In the genomic region with DNA sequence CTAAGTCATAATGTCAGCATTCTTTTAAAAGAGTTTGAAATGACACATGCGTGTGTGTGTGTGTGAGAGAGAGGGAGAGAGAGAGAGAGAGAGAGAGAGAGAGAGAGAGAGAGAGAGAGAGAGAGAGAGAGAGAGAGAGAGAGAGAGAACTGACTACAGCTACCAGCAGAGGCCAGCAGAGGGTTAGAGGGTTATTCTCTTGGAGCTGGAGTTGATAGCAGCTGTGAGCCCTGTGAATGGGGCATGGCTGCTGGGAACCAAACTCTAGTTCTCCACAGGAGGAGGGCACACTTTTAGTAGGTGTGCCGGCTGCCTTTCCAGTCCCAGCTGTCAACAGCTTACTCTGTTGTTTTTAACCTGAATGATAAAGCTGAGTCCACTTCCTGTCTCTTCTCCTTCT, we compare ENCODE assay signal across 20 mouse cellular contexts.
DNase-seq lines count a peak whose midpoint lies in the region; ATAC-seq and TF ChIP-seq lines count a peak whose summit lies in the region.
"Had no signal": no experiment of that assay in that cellular context is flagged by ENCODE, and none has a peak within 500 bp of the region (broad histone marks: within the 10 kb centered on the region; RNA-seq: fewer than 3 reads in every experiment).

No protein-coding gene starts in this region.

- H3K9ac ChIP-seq in forebrain, postnatal 0 days: no peak overlapping the region
- H3K9ac ChIP-seq in forebrain, embryonic 15.5 days (replicated peaks): no peak overlapping the region
- no peak overlapping the region for H3K9ac ChIP-seq in lung, embryonic 14.5 days
- H3K9ac ChIP-seq: embryonic facial prominence, embryonic 13.5 days; hindbrain, embryonic 14.5 days; limb, embryonic 13.5 days; midbrain, embryonic 15.5 days had no signal

- no peak overlapping the region for H3K4me2 ChIP-seq in forebrain, postnatal 0 days (ENCODE audit: low read depth)
- H3K4me2 ChIP-seq in forebrain, embryonic 15.5 days (replicated peaks): no peak overlapping the region
- no peak overlapping the region for H3K4me2 ChIP-seq in lung, embryonic 14.5 days
- no peak overlapping the region for H3K4me2 ChIP-seq in myocyte (ENCODE audit: low read depth)
- H3K4me2 ChIP-seq: embryonic facial prominence, embryonic 13.5 days; hindbrain, embryonic 14.5 days; limb, embryonic 13.5 days; midbrain, embryonic 15.5 days had no signal

- H3K27me3 ChIP-seq in forebrain, postnatal 0 days (ENCODE audit: insufficient read depth, low read length): no peaks in the 10 kb centered on the region; the same call in 1 of the 2 replicates
- H3K27me3 ChIP-seq in forebrain, embryonic 15.5 days: no peaks in the 10 kb centered on the region
- H3K27me3 ChIP-seq in lung, embryonic 14.5 days (ENCODE audit: insufficient read depth, low read length): no peaks in the 10 kb centered on the region
- H3K27me3 ChIP-seq in myocyte (ENCODE audit: control insufficient read depth, insufficient read depth, insufficient read length): no peaks in the 10 kb centered on the region
- H3K27me3 ChIP-seq: embryonic facial prominence, embryonic 13.5 days; limb, embryonic 13.5 days; midbrain, embryonic 15.5 days had no signal

- no peaks in the 10 kb centered on the region for H3K36me3 ChIP-seq in forebrain, postnatal 0 days (ENCODE audit: insufficient read depth)
- no peaks in the 10 kb centered on the region for H3K36me3 ChIP-seq in forebrain, embryonic 15.5 days
- H3K36me3 ChIP-seq in lung, embryonic 14.5 days (ENCODE audit: insufficient read depth): no peaks in the 10 kb centered on the region
- H3K36me3 ChIP-seq in myocyte (ENCODE audit: control insufficient read depth, insufficient read depth): no peaks in the 10 kb centered on the region
- H3K36me3 ChIP-seq: embryonic facial prominence, embryonic 13.5 days; forebrain, embryonic 10.5 days; limb, embryonic 13.5 days; midbrain, embryonic 15.5 days had no signal

- H3K27ac ChIP-seq in forebrain, postnatal 0 days (ENCODE audit: low read depth, low read length): no peak overlapping the region
- H3K27ac ChIP-seq in forebrain, embryonic 15.5 days (replicated peaks): no peak overlapping the region
- no peak overlapping the region for H3K27ac ChIP-seq in lung, embryonic 14.5 days (ENCODE audit: low read depth)
- H3K27ac ChIP-seq: embryonic facial prominence, embryonic 13.5 days; forebrain, embryonic 10.5 days; hindbrain, embryonic 14.5 days; limb, embryonic 13.5 days; midbrain, embryonic 15.5 days had no signal

- H3K9me3 ChIP-seq in forebrain, postnatal 0 days (ENCODE audit: low read length): no peaks in the 10 kb centered on the region
- no peaks in the 10 kb centered on the region for H3K9me3 ChIP-seq in forebrain, embryonic 15.5 days
- no peaks in the 10 kb centered on the region for H3K9me3 ChIP-seq in lung, embryonic 14.5 days (ENCODE audit: low read depth, low read length)
- H3K9me3 ChIP-seq: embryonic facial prominence, embryonic 13.5 days; forebrain, embryonic 10.5 days; limb, embryonic 13.5 days; midbrain, embryonic 15.5 days had no signal

- peak; percentile 22; the same call in 1 of the 2 replicates for TF ChIP-seq CTCF in forebrain, postnatal 0 days (IDR thresholded peaks at IDR 0.05; ENCODE audit: low read depth)
- TF ChIP-seq CTCF in lung, embryonic 14.5 days (IDR thresholded peaks at IDR 0.05; ENCODE audit: low read depth): peak; percentile 42; the same call in 1 of the 2 replicates

- no peaks in the 10 kb centered on the region for H3K79me2 ChIP-seq in myocyte (ENCODE audit: control insufficient read depth, insufficient read depth)

- H3ac ChIP-seq in myocyte (ENCODE audit: control insufficient read depth, insufficient read length): no peak overlapping the region

- ATAC-seq in forebrain, postnatal 0 days: no peak
- ATAC-seq in forebrain, embryonic 15.5 days (replicated peaks): no peak
- ATAC-seq in lung, embryonic 14.5 days (ENCODE audit: insufficient read depth): no peak
- no peak for ATAC-seq in megakaryocyte-erythroid progenitor cell, adult 5-6 weeks (replicated peaks; ENCODE audit: low FRiP score, low TSS enrichment, poor library complexity, severe bottlenecking)
- ATAC-seq in cerebellum, adult (ENCODE audit: insufficient number of reproducible peaks, low FRiP score, low TSS enrichment): no peak
- ATAC-seq: midbrain, embryonic 15.5 days had no signal

- no peak for DNase-seq in forebrain, postnatal 0 days
- DNase-seq in lung, embryonic 14.5 days: no peak
- DNase-seq in lung, postnatal 4 days: no peak
- peak; percentile 67 for DNase-seq in NIH3T3 (ENCODE audit: low read depth)
- DNase-seq: adrenal gland, postnatal 36 days; cerebellum, postnatal 36 days; heart, adult 11 months; heart, postnatal 10 days; layer of hippocampus, adult 9-11 months; right cerebral cortex, postnatal 25 days; thymus, postnatal 25 days had no signal

- no peak overlapping the region for H3K4me3 ChIP-seq in forebrain, postnatal 0 days (ENCODE audit: low read depth, low read length)
- H3K4me3 ChIP-seq in forebrain, embryonic 15.5 days: no peak overlapping the region
- no peak overlapping the region for H3K4me3 ChIP-seq in lung, embryonic 14.5 days (ENCODE audit: low read depth, low read length)
- H3K4me3 ChIP-seq in myocyte: no peak overlapping the region
- H3K4me3 ChIP-seq: embryonic facial prominence, embryonic 13.5 days; forebrain, embryonic 10.5 days; limb, embryonic 13.5 days; midbrain, embryonic 15.5 days had no signal

- TF ChIP-seq POLR2A in myocyte (IDR thresholded peaks at IDR 0.05; ENCODE audit: insufficient read length, low read depth): no peak

- no peaks in the 10 kb centered on the region for H3K4me1 ChIP-seq in forebrain, postnatal 0 days (ENCODE audit: insufficient read depth)
- no peaks in the 10 kb centered on the region; the same call in 1 of the 2 replicates for H3K4me1 ChIP-seq in forebrain, embryonic 15.5 days
- peaks cover 5% of the 10 kb centered on the region; the same call in 1 of the 2 replicates for H3K4me1 ChIP-seq in lung, embryonic 14.5 days (ENCODE audit: insufficient read depth)

- WGBS in forebrain, postnatal 0 days: 65% methylated on average over 2 of the region's 2 CpGs
- 56% methylated on average over 2 of the region's 2 CpGs for WGBS in forebrain, embryonic 15.5 days
- 26% methylated on average over 2 of the region's 2 CpGs for WGBS in lung, embryonic 14.5 days

TF ChIP-seq in myocyte, 11 proteins besides CTCF, POLR2A, EP300 and RAD21:
- TF ChIP-seq TCF3 (IDR thresholded peaks at IDR 0.05; ENCODE audit: insufficient read length, low read depth) (no peak), MYOD1 (IDR thresholded peaks at IDR 0.05; ENCODE audit: control insufficient read depth in 1 of 3, insufficient read length in 2 of 3, low read depth in 2 of 3) (peak in 2 of 3 experiments; percentile 14 to 21), MYOG (IDR thresholded peaks at IDR 0.05; ENCODE audit: control insufficient read depth in 1 of 3, insufficient read depth in 1 of 3, insufficient read length in 2 of 3, low read depth in 2 of 3) (peak in 1 of 3 experiments; percentile 32)
